Mouse (Mus musculus): ENCODE measurements around the gene Olfr373.

- no peak for TF ChIP-seq GATA1 (IDR thresholded peaks at IDR 0.05; ENCODE audit: borderline replicate concordance, low read length)
- no peak for TF ChIP-seq FLI1 (IDR thresholded peaks at IDR 0.05; ENCODE audit: low read length)
Measured at GRCm38 (mm10) chr8:72106740-72107139, 23.8 kb downstream of the Olfr373 start, which contains the start of gene Olfr374.
